Mouse (Mus musculus) monocyte, adult 2 months (primary cell): ENCODE results near the gene Map6.

Experiments used
- DNase-seq, 2 experiments: peaks; one replicate each; pipeline ENCODE4 v3.0.0; 2022; ENCODE audit warnings: low spot score in 2 of 2, low read depth in 1 of 2

The Map6 gene

DNA sequence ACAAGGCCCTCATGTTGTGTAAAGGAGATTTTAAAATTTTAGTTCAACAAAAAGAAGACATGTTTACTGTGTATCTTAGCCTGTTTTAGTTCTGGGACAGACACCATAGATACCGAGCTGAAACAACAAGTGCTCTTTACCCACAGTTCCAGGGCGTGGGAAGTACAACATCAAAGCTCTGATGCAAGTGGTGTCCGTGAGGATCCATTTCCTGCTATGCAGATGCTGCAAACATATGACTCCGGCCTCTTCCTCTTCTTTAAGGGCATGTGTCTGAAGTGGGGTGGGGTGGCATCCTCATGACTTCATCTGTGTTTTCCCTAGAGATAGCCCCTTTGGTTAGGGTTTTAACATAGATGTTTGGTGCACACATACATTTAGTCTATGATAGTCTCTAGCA lies 3.7 kb upstream of the Map6 start:
- DNase-seq: peak in 1 of 2 experiments; percentile 22

DNA sequence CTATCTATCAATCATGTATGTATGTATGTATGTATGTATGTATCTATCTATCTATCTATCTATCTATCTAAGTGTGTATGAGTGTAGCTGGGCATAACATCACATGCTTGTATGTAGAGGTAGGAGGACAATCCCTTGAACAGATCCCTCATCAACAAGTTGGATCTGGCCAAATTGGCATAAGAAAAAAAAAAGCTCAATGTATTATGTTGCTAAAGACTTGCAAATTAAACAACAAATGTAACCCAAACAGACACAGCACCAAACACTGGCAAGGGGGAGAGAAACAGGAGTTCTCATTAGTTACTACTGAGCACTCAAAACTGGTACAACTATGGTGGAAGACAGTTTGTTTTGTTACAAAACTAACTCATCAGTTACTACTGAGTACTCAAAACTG lies 2.6 kb upstream of the Map6 start:
- no peak for DNase-seq

DNA sequence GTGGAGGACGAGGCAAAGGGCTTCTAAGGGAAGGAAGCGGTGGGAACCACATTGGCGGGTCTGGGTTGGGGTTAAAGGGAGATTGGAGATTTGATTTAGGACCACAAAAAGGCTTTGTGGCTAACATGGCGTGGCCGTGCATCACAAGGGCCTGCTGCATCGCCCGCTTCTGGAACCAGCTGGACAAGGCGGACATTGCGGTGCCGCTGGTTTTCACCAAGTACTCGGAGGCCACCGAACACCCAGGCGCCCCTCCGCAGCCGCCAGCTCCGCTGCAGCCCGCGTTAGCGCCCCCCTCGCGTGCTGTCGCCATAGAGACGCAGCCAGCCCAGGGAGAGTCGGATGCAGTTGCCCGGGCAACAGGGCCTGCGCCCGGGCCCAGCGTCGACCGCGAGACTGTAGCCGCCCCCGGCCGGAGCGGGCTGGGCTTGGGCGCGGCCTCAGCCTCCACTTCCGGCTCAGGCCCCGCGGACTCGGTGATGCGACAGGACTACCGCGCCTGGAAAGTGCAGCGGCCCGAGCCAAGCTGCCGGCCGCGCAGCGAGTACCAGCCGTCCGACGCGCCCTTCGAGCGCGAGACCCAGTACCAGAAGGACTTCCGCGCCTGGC lies 754 bp downstream of the Map6 start:
- DNase-seq: no peak

DNA sequence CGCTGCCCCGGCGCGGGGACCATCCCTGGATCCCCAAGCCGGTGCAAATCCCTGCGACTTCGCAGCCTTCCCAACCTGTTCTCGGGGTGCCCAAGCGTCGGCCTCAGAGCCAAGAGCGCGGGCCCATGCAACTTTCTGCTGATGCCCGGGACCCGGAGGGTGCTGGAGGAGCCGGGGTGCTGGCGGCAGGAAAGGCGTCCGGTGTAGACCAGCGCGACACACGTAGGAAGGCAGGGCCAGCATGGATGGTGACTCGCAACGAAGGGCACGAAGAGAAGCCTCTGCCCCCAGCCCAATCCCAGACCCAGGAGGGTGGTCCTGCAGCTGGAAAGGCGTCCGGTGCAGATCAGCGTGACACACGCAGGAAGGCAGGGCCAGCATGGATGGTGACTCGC lies 1.3 kb downstream of the Map6 start:
- DNase-seq: no peak

DNA sequence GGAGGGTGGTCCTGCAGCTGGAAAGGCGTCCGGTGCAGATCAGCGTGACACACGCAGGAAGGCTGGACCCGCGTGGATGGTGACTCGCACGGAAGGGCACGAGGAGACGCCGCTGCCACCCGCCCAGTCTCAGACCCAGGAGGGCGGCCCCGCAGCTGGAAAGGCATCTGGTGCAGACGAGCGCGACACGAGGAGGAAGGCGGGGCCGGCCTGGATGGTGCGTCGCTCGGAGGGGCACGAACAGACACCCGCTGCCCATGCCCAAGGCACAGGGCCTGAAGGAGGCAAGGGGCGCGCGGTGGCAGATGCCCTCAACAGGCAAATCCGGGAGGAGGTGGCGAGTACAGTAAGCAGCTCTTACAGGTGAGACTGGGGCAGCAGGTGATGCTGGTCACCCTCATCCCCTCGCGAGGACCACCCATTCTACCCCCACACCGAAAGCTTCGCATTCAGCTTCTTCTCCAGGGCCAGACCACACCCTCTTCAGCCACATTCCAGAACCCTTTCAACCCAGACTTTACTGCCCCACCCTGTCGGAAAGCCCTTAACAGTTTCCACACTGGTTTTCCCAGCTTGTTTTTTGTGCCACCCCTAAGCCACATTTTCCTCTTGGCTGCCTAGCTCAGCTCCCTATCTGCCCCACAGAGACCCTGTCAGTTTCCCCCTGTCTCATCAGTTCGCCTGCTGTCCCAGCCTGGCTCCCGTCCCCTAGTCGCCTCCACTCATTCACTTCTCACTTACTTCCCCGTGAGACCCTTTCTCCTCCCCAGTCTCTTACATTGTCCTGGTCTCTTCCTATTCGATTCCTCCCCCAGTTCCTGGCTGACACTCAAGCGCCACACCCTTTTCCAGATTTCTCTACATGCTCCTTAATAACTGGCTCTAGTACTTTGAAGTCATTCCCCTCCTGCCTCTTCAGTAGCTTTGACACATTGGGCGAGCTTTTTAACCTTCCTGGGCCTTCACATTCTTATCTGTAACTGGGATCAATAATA lies 2.0 kb downstream of the Map6 start:
- no peak for DNase-seq

DNA sequence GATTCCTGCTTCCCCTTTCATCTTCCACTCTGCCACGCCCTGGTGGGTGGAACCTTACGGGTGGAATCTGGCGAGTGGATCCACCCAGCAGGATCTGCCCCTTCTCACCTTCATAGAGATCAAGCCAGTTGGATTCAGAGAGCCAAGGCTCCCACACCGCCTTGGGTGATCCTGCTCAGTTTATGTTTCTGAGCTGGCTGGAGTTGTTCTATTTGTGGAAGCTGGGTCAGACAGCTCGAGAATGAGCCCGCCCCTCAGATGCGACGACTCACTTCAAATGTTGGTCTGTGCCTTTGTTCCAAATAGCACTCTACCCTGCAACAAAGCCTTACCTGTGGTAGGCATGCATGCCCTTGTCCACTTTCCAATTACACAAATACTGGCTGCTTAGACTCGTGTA lies 4.4 kb downstream of the Map6 start:
- DNase-seq: no peak

DNA sequence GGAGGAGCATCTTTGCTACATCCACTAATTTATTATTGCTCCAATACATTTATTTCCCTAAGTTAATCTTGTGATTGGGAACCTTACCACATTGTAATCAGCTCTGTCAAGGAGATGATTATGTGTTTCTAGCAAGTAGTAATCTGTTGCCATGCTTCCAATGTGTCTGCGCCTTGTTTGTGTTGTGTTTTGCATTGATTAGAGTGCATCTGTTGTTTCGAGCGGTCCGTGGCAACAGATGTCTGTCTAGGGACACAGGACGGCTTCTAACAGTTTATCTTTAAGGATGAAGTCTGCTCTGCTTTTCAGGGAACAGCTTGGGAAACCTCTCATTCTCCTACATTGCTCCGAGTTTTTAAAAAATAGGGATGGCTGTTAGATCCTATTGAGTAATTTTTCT lies 7.9 kb downstream of the Map6 start:
- no peak for DNase-seq

DNA sequence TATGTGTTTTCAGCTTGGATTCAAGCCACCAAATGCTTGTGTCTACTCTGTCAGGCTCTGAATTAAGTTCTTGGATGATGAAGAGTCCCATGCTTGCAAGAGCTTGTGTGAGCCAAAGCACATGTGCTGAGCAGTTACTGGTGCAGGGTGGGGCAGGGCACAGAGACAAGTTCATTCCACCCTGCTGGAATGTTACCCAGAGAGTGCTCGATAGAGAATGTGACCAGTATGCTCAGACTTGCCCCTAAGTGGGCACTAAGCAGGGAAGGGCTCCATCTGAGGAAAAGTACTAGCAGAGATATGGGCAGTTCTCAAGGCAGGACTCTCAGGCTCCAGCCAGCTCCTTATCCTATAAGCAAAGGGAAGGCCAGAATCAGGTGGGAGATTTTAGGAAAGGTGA lies 9.4 kb downstream of the Map6 start:
- no peak for DNase-seq

DNA sequence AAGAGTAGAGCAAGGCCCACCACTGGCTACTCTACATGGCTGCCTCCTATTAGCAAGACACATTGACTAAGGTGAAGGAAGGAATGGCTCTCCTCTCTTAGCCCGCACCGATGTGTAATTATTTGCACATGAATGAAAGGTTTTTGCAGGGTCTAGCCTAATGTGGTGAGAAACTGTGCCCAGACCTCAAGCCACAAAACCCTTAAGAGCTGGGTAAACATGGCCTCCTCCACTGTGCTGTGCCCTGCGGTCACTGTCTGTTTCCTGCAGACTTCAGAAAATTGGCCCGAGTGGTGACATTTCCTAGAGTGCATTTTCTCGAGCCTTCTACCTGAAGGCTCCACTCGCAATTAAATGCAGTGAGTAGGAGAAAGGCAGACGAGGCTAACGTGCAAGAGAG lies 11.1 kb downstream of the Map6 start:
- no peak for DNase-seq

DNA sequence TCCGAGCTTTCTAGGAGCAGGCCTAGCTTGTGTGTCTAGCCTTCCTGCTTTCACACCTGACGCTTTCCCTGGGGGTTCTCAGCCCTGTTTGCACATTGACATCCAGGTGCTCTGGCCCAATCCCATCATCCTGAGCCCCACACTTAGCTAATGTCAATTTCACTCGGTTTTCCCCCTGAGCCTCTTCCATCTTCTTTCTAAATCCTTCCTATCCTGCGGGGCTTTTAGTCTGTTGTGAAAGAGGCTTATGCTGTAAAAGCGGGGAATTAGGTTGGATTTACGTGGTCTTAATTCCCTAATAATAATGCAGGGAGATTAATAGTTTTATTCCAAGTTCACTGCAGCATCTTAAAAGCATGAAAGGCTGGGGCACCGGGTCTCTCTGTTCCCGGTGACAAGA lies 12.3 kb downstream of the Map6 start:
- no peak for DNase-seq

DNA sequence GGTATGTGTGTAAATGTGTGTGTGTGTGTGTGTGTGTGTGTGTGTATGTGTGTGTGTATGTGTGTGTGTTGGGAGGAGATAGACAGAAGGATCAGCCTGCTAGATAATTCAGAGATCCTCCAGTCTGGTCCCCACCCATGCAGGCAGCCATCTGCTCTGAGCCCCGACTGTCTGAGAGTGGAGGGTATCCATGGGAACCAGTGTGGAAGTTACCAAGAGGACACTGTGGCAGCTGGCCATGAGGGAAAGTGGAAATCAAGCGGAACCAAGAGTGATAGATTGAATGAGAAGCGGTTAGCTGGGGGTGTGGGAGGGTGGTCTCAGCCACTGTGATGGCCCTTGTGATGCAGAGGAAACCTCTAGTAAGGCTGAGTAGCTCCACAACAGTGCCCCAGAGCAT lies 20.0 kb downstream of the Map6 start:
- no peak for DNase-seq

DNA sequence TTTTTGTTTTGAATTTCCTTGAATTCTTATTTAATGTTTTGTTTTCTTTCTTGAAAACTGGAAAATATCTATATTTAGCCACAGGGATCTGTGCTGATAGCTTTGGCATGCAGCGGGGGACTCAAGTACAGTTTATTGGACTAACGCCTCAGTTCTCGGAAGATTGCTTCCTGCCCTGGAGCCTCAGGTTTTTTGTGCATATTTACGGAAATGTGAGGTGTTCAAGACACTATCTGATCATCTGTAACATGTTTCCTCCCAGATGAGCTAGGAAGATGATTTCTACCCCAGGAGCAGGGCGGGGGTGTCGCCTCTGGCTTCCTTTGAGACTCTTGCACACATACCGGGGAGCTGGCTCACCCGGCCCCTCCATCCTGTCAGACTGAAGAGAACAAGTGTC lies 22.8 kb downstream of the Map6 start:
- DNase-seq: no peak

DNA sequence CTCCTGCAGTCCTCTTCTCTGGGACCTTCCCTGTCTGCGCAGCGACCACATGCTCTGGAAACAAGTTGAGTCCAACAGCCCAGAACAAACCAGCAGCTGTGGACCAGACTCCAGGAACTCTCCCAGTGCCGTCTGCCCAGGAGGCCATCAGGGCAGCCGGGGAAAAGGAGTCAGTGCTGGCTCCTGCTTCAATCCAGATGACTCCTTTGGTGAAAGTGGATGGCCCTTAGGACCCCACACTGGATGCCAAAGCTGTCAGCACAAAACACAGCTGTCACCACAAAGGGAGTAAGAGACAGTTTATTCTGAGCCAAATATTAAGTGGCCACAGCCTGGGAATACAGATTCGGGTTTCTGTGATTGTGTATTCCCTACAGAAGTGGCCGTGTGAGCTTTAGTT lies 23.7 kb downstream of the Map6 start:
- no peak for DNase-seq

DNA sequence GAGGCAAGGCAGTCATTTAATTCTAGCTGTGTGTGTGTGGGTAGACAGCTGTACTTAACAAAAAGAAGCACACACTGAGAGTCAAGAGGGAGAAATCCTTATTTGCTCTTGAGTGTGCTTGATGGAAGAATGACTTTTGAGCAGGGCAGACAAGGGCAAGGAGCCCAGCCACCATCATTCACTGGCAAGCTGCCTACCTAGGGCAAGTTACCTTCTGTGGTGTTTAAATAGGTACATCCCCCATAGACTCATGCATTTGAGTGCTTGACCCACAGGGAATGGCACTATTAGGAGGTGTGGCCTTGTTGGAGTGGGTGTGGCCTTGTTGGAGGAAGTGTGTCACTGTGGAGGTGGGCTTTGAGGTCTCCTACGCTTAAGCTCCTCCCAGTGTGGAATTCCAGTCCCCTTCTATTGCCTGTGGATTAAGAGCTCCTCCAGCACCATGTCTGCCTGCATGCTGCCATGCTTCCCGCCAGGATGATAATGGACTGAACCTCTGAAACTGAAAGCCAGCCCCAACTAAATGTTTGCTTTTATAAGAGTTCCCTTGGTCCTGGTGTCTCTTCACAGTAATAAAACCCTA lies 27.0 kb downstream of the Map6 start:
- no peak for DNase-seq

DNA sequence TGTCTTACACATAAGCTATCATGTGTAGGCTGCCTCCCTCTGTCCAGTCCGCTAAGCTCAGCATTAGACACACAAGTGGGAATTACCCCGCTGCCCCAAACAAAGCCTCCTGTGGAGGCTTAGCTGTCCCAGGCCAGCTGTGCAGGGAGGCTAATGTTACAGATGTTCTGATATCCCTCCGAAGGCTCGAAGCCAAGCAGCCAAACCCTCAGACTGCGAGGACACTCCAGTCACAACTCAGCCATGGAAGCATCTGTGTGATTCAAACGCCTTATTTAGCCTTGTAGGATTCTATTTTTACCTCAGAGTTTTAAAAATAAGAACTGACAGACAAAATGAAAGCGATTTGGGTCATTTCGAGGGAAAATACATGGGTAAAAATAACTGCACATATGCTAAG lies 27.9 kb downstream of the Map6 start:
- DNase-seq: no peak

DNA sequence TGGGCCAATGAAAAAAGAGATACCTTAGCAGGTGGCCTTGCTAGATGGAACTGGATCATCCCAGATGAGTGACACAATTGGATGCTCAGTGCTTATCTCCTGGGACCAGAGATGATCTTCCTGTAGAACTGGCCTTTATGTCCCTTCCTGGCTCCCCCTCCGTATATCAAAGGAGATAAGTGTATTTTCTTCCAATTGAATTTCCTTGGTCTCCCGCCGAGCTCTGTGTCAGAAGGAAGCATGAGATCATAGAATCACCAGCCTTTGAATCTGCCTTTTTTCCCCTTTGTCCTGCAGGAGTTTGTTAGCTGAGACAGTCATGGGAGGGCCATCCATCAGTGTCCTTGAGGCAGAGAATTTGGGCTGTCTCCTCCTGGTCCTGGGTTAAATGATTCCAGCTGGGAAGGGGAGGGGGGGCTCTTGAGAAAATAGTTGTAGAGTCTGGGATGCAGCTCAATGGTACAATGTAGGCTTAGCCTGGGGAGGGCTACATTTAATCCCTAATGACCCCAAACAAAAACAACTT lies 33.5 kb downstream of the Map6 start:
- DNase-seq: no peak

DNA sequence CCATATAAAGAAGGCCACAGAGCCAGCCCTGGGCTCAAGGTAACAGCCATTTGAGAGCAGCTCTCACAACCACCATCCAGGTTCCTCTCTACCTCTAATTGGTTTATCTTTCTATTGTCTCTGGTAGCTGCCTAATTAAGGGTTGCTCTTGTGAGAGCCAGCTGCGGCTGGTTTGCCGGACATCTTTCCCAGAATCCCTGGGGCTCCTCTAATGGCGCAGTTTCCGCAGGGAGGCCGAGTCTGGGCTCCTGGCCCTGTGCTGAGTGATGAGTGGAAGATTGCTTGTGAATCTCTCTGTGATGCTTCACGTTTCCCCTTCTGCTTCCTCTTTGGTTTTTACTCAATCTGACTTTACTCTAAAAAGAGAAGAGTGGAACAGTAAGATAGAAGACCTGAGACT lies 36.8 kb downstream of the Map6 start:
- no peak for DNase-seq

DNA sequence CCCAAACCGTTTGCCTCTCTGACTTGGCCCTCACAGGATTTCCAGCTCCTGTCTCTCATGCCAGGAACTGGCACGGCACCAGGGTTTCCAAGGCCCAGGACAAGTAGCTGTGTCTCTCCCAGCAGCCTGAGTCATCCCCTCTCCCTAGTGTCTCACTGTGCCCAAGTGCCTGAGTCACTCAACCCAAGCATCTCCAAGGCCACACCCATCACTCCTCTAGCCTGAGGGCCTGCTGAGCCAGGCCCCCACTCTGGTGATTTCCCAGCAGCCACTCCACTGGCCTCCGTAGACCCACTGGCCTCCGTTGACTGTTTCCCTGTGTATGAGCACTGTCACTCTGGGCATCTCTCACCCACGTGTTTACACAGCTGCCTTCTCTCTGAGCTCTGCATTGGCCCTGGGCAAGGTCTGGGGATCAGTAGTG lies 37.7 kb downstream of the Map6 start:
- DNase-seq: no peak

DNA sequence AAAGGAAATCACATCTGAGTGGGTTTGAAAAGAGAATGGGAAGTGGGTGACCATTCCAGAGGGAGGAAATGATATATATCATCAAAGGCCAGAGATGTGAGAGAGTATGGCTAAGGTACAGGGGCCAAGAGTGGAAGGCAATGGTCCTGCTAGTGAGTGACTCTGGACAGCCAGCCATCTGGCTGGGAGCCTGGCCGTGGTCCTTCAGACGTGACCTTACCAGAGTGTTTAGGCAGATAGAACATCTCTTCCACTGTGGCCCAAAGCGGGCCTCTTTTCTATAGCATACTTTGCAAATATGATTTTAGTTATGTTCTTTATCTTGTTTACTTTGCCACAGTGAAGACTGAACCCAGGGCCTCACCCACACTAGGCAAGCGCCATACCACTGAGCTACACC lies 38.4 kb downstream of the Map6 start:
- DNase-seq: no peak

DNA sequence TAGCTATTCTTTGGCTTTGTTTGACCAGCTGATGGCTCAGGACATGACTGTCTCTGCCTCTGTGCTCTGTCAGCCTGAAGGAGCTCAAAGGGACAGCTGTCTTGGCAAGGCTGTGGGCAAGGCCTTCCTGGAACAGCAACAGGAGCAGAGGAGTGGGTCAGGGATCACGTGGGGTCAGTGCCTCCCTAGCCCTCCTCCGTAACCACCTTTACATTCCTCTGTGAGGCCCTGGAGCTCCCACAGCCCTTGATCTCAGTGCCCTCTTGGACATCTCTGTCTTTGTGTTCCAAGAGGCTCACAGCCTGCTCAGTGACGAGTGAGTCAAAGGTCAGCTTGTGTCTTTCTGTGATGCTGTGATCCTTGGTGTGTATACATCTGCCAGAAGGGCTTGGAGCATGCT lies 39.4 kb downstream of the Map6 start:
- no peak for DNase-seq

DNA sequence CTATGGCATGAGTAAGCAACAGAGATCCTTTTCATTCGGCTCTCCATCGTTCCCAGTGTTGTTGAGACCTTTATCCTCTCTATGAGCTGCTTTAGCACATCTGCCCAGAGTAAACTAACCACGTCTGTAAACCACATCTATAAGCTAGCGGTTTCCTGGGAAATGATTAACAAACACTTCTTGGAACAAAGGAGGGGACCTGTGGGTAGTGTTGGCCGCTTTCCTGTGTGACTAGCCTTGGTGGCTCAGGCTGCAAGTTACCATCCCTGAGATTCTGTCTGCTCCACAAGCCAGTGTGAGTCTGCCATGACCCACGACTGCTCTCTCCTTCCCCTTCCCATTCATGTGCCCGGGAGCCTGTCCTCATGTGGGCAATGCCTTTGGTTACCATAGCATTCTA lies 44.2 kb downstream of the Map6 start:
- DNase-seq: no peak

DNA sequence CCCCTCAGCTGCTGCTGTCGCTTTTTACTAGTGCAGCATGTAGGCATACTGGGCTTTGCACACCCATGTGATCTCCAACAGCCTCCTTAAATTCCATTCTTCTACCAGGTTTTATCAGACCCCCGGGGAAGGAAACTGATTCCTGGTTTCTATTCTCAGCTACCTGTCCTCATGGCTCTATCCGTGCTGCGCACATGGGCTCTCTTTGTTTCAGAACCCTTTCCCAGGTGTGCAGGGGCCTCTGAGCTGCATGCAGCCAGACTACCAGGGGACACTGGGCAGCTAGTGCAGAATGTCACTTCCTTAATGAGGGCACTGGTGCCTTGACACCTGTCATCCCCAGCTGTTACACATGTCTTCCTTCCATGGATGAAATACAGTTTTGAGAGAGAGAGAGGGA lies 44.8 kb downstream of the Map6 start:
- DNase-seq: no peak
